Mouse (Mus musculus): ENCODE data around the gene B4galnt3. TPM values are rescaled to one million over a fixed set of nuclear protein-coding genes. Genes with fewer than 3 reads are reported as not detected.

The B4galnt3 gene
- total RNA-seq, 2 experiments from 2014 or later, result 0.42 to 1.9 TPM

GRCm38 (mm10) chr6:120276874-120277449 is 17.4 kb downstream of the B4galnt3 start:
- ATAC-seq (replicated peaks; ENCODE audit: low FRiP score, poor library complexity, severe bottlenecking), result no peak

GRCm38 (mm10) chr6:120275301-120275700 is 19.1 kb downstream of the B4galnt3 start:
- ATAC-seq (replicated peaks; ENCODE audit: low FRiP score, poor library complexity, severe bottlenecking), result no peak

- no peak for ATAC-seq (replicated peaks; ENCODE audit: low FRiP score, poor library complexity, severe bottlenecking)
Measured at GRCm38 (mm10) chr6:120274887-120275286, 19.5 kb downstream of the B4galnt3 start.

- ATAC-seq (replicated peaks; ENCODE audit: low FRiP score, poor library complexity, severe bottlenecking), result no peak
Measured at GRCm38 (mm10) chr6:120274181-120274580, 20.2 kb downstream of the B4galnt3 start.

GRCm38 (mm10) chr6:120264151-120264550 is 30.2 kb downstream of the B4galnt3 start:
- no peak for ATAC-seq (replicated peaks; ENCODE audit: low FRiP score, poor library complexity, severe bottlenecking)

GRCm38 (mm10) chr6:120263608-120264007 is 30.8 kb downstream of the B4galnt3 start:
- ATAC-seq (replicated peaks; ENCODE audit: low FRiP score, poor library complexity, severe bottlenecking), result no peak

- no peak for ATAC-seq (replicated peaks; ENCODE audit: low FRiP score, poor library complexity, severe bottlenecking)
Measured at GRCm38 (mm10) chr6:120262886-120263531, 31.4 kb downstream of the B4galnt3 start.

- no peak for ATAC-seq (replicated peaks; ENCODE audit: low FRiP score, poor library complexity, severe bottlenecking)
Measured at GRCm38 (mm10) chr6:120259481-120259880, 34.9 kb downstream of the B4galnt3 start.

- ATAC-seq (replicated peaks; ENCODE audit: low FRiP score, poor library complexity, severe bottlenecking), result no peak
Measured at GRCm38 (mm10) chr6:120256431-120256935, 37.9 kb downstream of the B4galnt3 start.

- no peak for ATAC-seq (replicated peaks; ENCODE audit: low FRiP score, poor library complexity, severe bottlenecking)
Measured at GRCm38 (mm10) chr6:120255701-120256100, 38.7 kb downstream of the B4galnt3 start.

- ATAC-seq (replicated peaks; ENCODE audit: low FRiP score, poor library complexity, severe bottlenecking), result peak; percentile 52
Measured at GRCm38 (mm10) chr6:120255144-120255543, 39.2 kb downstream of the B4galnt3 start.

- no peak for ATAC-seq (replicated peaks; ENCODE audit: low FRiP score, poor library complexity, severe bottlenecking)
Measured at GRCm38 (mm10) chr6:120254640-120255039, 39.7 kb downstream of the B4galnt3 start.

- ATAC-seq (replicated peaks; ENCODE audit: low FRiP score, poor library complexity, severe bottlenecking), result no peak
Measured at GRCm38 (mm10) chr6:120252741-120253140, 41.6 kb downstream of the B4galnt3 start.

- ATAC-seq (replicated peaks; ENCODE audit: low FRiP score, poor library complexity, severe bottlenecking), result no peak
Measured at GRCm38 (mm10) chr6:120251010-120251409, 43.3 kb downstream of the B4galnt3 start.

- no peak for ATAC-seq (replicated peaks; ENCODE audit: low FRiP score, poor library complexity, severe bottlenecking)
Measured at GRCm38 (mm10) chr6:120249831-120250230, 44.5 kb downstream of the B4galnt3 start.

GRCm38 (mm10) chr6:120246676-120247075 is 47.7 kb downstream of the B4galnt3 start:
- ATAC-seq (replicated peaks; ENCODE audit: low FRiP score, poor library complexity, severe bottlenecking), result no peak

GRCm38 (mm10) chr6:120243250-120243649 is 51.1 kb downstream of the B4galnt3 start:
- no peak for ATAC-seq (replicated peaks; ENCODE audit: low FRiP score, poor library complexity, severe bottlenecking)

- ATAC-seq (replicated peaks; ENCODE audit: low FRiP score, poor library complexity, severe bottlenecking), result no peak
Measured at GRCm38 (mm10) chr6:120242530-120242929, 51.8 kb downstream of the B4galnt3 start.

- no peak for ATAC-seq (replicated peaks; ENCODE audit: low FRiP score, poor library complexity, severe bottlenecking)
Measured at GRCm38 (mm10) chr6:120241453-120241852, 52.9 kb downstream of the B4galnt3 start.

- no peak for ATAC-seq (replicated peaks; ENCODE audit: low FRiP score, poor library complexity, severe bottlenecking)
Measured at GRCm38 (mm10) chr6:120240461-120240860, 53.9 kb downstream of the B4galnt3 start.

- ATAC-seq (replicated peaks; ENCODE audit: low FRiP score, poor library complexity, severe bottlenecking), result no peak
Measured at GRCm38 (mm10) chr6:120235874-120236273, 58.5 kb downstream of the B4galnt3 start.

Data from erythroid progenitor cell, adult 5-6 weeks (primary cell).